Mouse (Mus musculus) limb, embryonic 11.5 days (tissue): ENCODE results near the gene Tbc1d5. TPM values are rescaled to one million over a fixed set of nuclear protein-coding genes. Genes with fewer than 3 reads are reported as not detected.
A peak's percentile ranks its signal among the peaks of the same experiment; 100 is the strongest.

Source experiments
- ATAC-seq: fragments of 200-750 bp; cut with Nextera tagmentation; 2 replicates; pipeline ENCODE4 v1.8.0; 2017; ENCODE audit warnings: low read depth; ENCODE audit not compliant: insufficient number of reproducible peaks, low FRiP score, low TSS enrichment
- DNase-seq: peaks from one replicate; pipeline ENCODE4 v3.0.0-alpha.2; 2015; ENCODE audit warnings: low spot score
- H3K27ac ChIP-seq: fragments of 300-500 bp; sonication (generic); replicated peaks from 2 replicates; pipeline ENCODE4 v1.5.1; 2014; ENCODE audit warnings: low read depth, mild to moderate bottlenecking, low read length
- H3K27me3 ChIP-seq: fragments of 300-500 bp; sonication (generic); 2 replicates; pipeline ENCODE4 v1.6.1; 2014; ENCODE audit warnings: mild to moderate bottlenecking, low read length, mixed read lengths; ENCODE audit not compliant: control insufficient read depth, insufficient read depth
- H3K36me3 ChIP-seq: fragments of 300-500 bp; sonication (generic); 2 replicates; pipeline ENCODE4 v1.6.1; 2014; ENCODE audit warnings: mild to moderate bottlenecking, low read length, moderate library complexity, mixed read lengths; ENCODE audit not compliant: control insufficient read depth, insufficient read depth
- H3K4me1 ChIP-seq: fragments of 300-500 bp; sonication (generic); 2 replicates; pipeline ENCODE4 v1.6.1; 2014; ENCODE audit warnings: low read length, mixed read lengths; ENCODE audit not compliant: control insufficient read depth, insufficient read depth
- H3K4me2 ChIP-seq: fragments of 300-500 bp; sonication (generic); 2 replicates; pipeline ENCODE4 v1.6.1; 2014; ENCODE audit warnings: low read depth, mild to moderate bottlenecking, moderate library complexity; ENCODE audit not compliant: severe bottlenecking
- H3K4me3 ChIP-seq: fragments of 300-500 bp; sonication (generic); 2 replicates; pipeline ENCODE4 v1.5.1; 2014; ENCODE audit warnings: low read depth, low read length
- H3K9ac ChIP-seq: fragments of 300-500 bp; sonication (generic); 2 replicates; pipeline ENCODE4 v1.6.1; 2014; ENCODE audit warnings: mild to moderate bottlenecking, low read length
- H3K9me3 ChIP-seq: fragments of 300-500 bp; sonication (generic); 2 replicates; pipeline ENCODE4 v1.6.1; 2016; ENCODE audit warnings: low read length; ENCODE audit not compliant: control insufficient read depth
- WGBS: fragments of 180-500 bp; shearing (Covaris S2); extraction: QIAGEN DNeasy Blood & Tissue Kit; methylation state at CpG from one replicate; pipeline ENCODE4 v1.1.7; 2014; 5-methylcytosine and 5-hydroxymethylcytosine counted together
- polyA plus RNA-seq: library from polyadenylated mRNA; unstranded; fragments of >200 nt; fragmentation: Nextera tagmentation; extraction: Ambion mirVana; gene quantifications from 2 replicates; pipeline ENCODE4 v1.2.1, GENCODE M21; 2014

The Tbc1d5 gene
- polyA plus RNA-seq, 1 experiment from 2014 or later = 11.0 TPM

DNA sequence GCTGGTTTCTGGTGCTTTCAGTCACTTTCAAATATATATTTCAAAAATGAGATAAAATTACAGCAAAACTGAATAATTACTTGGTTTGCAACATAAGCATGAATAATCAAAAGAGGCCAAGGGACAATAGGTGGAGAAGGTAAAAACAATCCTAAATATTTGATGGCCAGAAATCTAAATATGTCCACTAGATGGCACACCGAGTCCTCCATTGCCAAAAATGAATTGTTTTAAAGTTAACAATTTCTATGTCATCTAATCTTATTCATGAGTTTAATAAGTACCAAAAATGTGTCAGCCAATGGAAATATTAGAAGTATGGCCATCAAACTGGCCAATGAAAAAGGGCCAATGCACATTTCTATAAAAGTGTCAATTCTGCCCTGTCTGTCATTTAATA lies 365.1 kb downstream of the Tbc1d5 start:
- no peak overlapping the region for H3K27ac ChIP-seq
- no peak overlapping the region for H3K4me3 ChIP-seq
- no peak for DNase-seq
- no peak for ATAC-seq
- no peak overlapping the region for H3K9ac ChIP-seq
- H3K4me2 ChIP-seq = no peak overlapping the region
- 61% methylated on average over 1 of the region's 1 CpGs for WGBS
- no peaks in the 10 kb centered on the region for H3K4me1 ChIP-seq
- H3K27me3 ChIP-seq = no peaks in the 10 kb centered on the region
- no peaks in the 10 kb centered on the region for H3K9me3 ChIP-seq
- H3K36me3 ChIP-seq = no peaks in the 10 kb centered on the region

DNA sequence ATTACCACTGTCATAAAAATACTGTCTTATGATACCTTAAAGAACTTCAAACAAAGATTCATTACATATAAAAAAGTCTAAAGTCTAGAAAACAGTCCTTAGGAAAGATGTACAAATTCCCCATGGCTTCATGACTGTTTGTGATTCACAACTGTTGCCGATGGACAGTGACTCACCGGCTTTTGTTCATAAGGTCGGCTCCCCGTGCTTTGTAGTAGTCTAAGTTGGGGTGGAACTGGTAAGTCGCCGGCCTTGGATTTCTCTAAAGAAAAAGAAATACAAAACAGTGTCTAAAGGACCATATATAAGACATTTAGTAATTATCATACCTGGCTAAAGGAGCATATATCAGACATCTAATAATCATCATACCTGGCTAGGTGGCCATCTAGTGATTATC lies 365.6 kb downstream of the Tbc1d5 start:
- Histone ChIP-seq H3K4me3 (no peak overlapping the region), H3K4me1 (no peaks in the 10 kb centered on the region), H3K9me3 (no peaks in the 10 kb centered on the region), H3K27me3 (no peaks in the 10 kb centered on the region), H3K27ac (no peak overlapping the region), H3K36me3 (no peaks in the 10 kb centered on the region), H3K9ac (no peak overlapping the region), H3K4me2 (no peak overlapping the region)
- WGBS = 92% methylated on average over 6 of the region's 6 CpGs
- DNase-seq (no peak), ATAC-seq (no peak)

DNA sequence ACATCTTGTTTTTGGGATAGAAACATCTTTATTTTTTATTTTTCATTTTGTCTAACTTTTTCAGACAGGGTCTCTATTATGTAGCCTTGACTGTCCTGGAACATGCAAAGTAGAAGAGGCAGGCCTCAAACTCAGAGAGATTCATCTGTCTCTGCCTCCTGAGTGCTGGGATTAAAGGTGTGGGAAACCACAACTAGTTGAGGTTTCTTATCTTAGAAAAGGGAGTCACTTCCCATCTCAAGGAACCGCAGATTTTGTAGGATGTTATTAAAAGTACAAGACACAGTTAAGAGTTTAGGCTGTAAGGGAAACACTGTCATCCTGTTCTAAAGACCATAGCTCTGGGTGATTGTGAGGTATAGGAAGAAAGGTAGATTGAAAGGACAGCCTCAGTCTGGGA lies 373.5 kb downstream of the Tbc1d5 start:
- Histone ChIP-seq H3K4me1 (no peaks in the 10 kb centered on the region), H3K4me3 (no peak overlapping the region), H3K27me3 (no peaks in the 10 kb centered on the region), H3K36me3 (no peaks in the 10 kb centered on the region), H3K9me3 (no peaks in the 10 kb centered on the region), H3K9ac (no peak overlapping the region), H3K27ac (no peak overlapping the region), H3K4me2 (no peak overlapping the region)
- 90% methylated on average over 1 of the region's 1 CpGs for WGBS
- DNase-seq = no peak
- ATAC-seq = no peak

DNA sequence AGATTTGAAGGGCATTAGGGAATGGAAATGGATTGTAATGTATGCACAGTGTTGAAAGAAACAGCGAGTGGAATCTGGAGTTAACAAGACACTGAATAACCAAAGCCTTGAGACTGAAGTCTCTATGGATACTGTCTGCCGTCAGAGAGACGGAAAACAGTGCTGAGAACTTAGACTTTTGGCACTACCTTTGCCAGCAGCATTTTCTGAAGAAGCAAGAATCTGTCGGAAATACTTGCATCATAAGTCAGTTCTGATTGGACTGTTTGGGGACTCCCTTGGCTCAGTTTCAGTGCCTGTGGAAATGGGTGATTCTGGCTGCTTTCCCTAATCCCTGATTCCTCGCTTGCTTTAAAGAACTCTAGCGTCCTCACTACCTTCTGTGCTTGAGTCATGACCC lies 375.9 kb downstream of the Tbc1d5 start:
- H3K4me2 ChIP-seq = no peak overlapping the region
- WGBS = 88% methylated on average over 6 of the region's 6 CpGs

DNA sequence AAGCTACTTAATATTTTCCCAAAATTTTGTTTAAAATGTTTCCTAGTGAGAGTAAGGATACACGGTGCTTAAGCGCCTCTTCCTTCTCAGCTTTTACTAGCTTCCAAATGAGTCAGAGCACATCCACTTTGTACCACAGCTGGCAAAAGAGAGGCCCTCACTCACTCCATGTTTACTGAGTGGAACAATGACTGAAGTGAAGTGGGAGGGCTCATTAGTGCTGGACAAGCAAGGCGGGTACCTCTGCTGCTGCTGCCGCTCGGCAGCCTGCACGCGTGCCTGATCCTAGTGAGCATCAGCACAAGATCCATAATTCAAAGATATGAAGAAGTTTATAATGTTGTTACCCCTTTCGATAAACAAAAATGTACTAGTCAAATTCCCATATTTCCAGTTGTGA lies 376.8 kb downstream of the Tbc1d5 start:
- Histone ChIP-seq H3K36me3 (no peaks in the 10 kb centered on the region), H3K9ac (no peak overlapping the region), H3K9me3 (no peaks in the 10 kb centered on the region), H3K27ac (no peak overlapping the region), H3K4me3 (no peak overlapping the region), H3K4me1 (no peaks in the 10 kb centered on the region), H3K27me3 (no peaks in the 10 kb centered on the region), H3K4me2 (no peak overlapping the region)
- 91% methylated on average over 8 of the region's 8 CpGs for WGBS
- no peak for DNase-seq
- no peak for ATAC-seq

More for the DNA sequence above, 375.9 kb downstream of the Tbc1d5 start:
- Histone ChIP-seq H3K4me1 (no peaks in the 10 kb centered on the region), H3K9ac (no peak overlapping the region), H3K27ac (no peak overlapping the region), H3K27me3 (no peaks in the 10 kb centered on the region), H3K9me3 (no peaks in the 10 kb centered on the region), H3K36me3 (no peaks in the 10 kb centered on the region), H3K4me3 (no peak overlapping the region)
- ATAC-seq = no peak
- DNase-seq = no peak

DNA sequence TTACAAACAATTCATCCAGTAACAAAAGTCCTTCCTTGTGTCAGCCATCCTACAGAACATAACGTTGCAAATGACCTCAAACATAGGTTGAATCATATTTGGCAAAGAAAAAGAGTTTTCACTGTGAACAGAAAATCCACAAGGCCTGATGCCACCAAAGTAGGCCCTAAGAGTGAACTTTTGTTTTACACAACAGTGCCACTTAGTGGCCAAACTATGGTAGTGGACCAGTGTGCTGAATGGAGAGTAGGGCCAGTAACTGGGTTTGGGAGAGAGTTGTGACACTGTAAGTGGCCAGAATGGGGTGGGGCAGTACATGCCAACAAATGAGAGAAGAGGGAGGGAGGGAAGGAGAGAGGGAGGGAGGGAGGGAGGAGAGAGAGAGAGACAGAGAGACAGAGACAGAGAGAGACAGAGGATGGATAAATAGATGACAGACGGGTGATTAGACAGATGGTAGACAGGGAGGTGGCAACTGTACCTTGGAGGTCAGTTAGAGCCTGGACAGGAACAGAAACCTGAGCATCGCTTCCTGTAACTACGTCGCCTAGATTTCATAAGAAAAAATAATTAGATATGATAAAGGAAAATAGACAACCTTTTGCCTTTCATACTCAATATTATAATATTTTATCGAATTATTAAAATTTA lies 383.6 kb downstream of the Tbc1d5 start:
- Histone ChIP-seq H3K4me3 (no peak overlapping the region), H3K4me1 (0 out of 2 replicates have a peak, but pooled peaks cover under 1% of the 10 kb centered on the region), H3K36me3 (no peaks in the 10 kb centered on the region), H3K4me2 (no peak overlapping the region), H3K9ac (no peak overlapping the region), H3K27me3 (no peaks in the 10 kb centered on the region), H3K27ac (no peak overlapping the region), H3K9me3 (no peaks in the 10 kb centered on the region)
- ATAC-seq = peak; percentile 79; the same call in 1 of the 2 replicates
- WGBS = 75% methylated on average over 6 of the region's 6 CpGs
- peak; percentile 63 for DNase-seq

DNA sequence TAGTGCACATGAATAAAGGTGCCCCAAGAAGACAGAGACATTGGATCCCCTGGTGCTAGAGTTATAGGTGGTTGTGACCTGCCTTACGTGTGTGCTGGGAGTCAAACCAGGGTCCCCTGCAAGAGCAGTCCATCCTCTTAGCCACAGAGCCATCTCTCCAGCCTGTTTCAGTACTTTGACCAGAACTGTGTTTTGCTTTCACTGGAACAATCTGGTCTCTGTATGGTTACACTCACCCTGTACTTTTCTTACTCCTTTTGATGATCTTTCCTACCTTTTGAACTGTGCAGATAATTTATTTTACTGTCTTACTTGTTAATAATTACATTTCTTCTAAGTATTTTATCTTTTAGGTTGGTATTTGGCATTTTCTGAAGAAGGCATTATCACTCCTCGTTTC lies 387.5 kb downstream of the Tbc1d5 start:
- Histone ChIP-seq H3K27me3 (no peaks in the 10 kb centered on the region), H3K4me2 (no peak overlapping the region), H3K9ac (no peak overlapping the region), H3K27ac (no peak overlapping the region), H3K9me3 (no peaks in the 10 kb centered on the region), H3K4me1 (0 out of 2 replicates have a peak, but pooled peaks cover 3% of the 10 kb centered on the region), H3K36me3 (no peaks in the 10 kb centered on the region), H3K4me3 (no peak overlapping the region)
- DNase-seq (no peak), ATAC-seq (no peak)
- WGBS = 85% methylated on average over 2 of the region's 2 CpGs

DNA sequence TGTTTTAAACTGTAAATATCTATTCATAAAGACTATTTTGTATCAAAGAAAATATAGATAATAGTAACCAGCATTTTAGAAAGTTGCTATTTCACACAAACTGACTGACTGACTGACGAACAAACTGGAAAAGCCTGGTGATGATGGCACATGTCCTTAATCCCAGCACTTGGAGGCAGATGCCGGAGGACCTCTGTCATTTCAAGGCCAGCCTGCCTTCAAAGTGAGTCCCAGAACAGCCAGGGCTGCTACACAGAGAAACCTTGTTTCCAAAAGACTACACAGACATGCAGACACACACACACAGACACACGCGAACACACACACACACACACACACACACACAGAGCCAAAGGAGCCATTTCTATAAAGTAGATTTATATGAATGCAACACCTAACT lies 390.3 kb downstream of the Tbc1d5 start:
- no peak overlapping the region for H3K9ac ChIP-seq
- H3K4me3 ChIP-seq = no peak overlapping the region
- no peaks in the 10 kb centered on the region for H3K27me3 ChIP-seq
- whole genome bisulfite sequencing = 93% methylated on average over 4 of the region's 4 CpGs
- ATAC-seq (no peak), DNase-seq (no peak)
- H3K4me1 ChIP-seq = 0 out of 2 replicates have a peak, but pooled peaks cover 3% of the 10 kb centered on the region
- no peaks in the 10 kb centered on the region for H3K36me3 ChIP-seq
- no peaks in the 10 kb centered on the region for H3K9me3 ChIP-seq
- H3K4me2 ChIP-seq = no peak overlapping the region
- no peak overlapping the region for H3K27ac ChIP-seq

DNA sequence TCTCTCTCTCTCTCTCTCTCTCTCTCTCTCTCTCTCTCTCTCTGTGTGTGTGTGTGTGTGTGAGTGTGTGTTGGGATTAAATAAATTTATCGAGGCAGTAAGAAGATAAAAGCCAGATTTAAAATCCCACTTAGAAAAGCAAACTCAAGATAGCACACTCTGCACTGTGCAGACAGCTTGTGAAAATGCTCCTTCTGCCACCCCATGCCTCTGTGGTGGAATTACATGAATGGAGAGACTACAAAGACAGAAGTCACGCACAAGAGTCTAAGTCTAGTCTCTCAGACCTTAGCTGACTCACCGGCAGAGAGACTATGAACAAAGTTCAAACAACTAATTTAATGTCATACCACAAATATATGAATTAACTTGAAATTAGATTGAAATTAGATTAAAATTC lies 403.9 kb downstream of the Tbc1d5 start:
- no peak overlapping the region for H3K27ac ChIP-seq
- H3K27me3 ChIP-seq = no peaks in the 10 kb centered on the region
- no peak overlapping the region for H3K4me3 ChIP-seq
- H3K4me2 ChIP-seq = no peak overlapping the region
- H3K9ac ChIP-seq = no peak overlapping the region
- no peak for ATAC-seq
- no peaks in the 10 kb centered on the region for H3K36me3 ChIP-seq
- no peaks in the 10 kb centered on the region for H3K4me1 ChIP-seq
- DNase-seq = no peak
- WGBS = 90% methylated on average over 3 of the region's 3 CpGs
- no peaks in the 10 kb centered on the region for H3K9me3 ChIP-seq
